Mouse (Mus musculus): ENCODE data around the gene Pclo. TPM values are rescaled to one million over a fixed set of nuclear protein-coding genes. Genes with fewer than 3 reads are reported as not detected.

The Pclo gene
- polyA plus RNA-seq, 1 experiment: 2.3 TPM

GRCm38 (mm10) chr5:14728676-14729253, 214.0 kb downstream of the Pclo start:
- DNase-seq: no peak
- no peak overlapping the region for H3K27ac ChIP-seq (ENCODE audit: insufficient read depth, low read depth, low read length)
- no peaks in the 10 kb centered on the region for H3K27me3 ChIP-seq (replicated peaks; ENCODE audit: control insufficient read depth, insufficient read depth, low read length)
- WGBS: 81% methylated on average over 3 of the region's 3 CpGs
- TF ChIP-seq POLR2A (IDR thresholded peaks at IDR 0.05; ENCODE audit: low read depth, low read length) (no peak), CTCF (conservative IDR thresholded peaks at IDR 0.05; ENCODE audit: insufficient read depth, insufficient read length, low read depth, low read length) (no peak)
- no peaks in the 10 kb centered on the region for H3K4me1 ChIP-seq (ENCODE audit: control insufficient read depth, insufficient read depth, low read length)
- no peak overlapping the region for H3K4me3 ChIP-seq (ENCODE audit: insufficient read depth, low read depth, low read length)
- H3K36me3 ChIP-seq (ENCODE audit: control insufficient read depth, insufficient read depth, low read length): no peaks in the 10 kb centered on the region

DNA sequence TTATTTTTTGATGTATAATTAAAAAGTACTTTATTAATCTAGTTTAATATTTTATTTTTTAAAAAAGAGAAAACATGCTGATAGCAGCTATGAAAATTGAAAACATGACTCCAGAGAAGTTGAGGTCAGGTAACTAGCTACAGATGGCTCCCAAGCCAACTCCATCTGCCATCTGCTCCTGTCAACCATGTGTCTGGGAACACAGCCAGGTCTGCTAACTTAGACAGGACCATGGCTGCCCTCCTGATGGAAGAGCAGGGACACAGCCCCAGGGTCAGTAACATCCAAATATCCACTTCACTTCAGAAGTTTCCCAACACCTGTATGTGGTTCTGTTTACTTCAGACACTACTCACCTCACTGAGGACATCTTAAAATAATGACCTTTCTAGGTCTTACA, 236.2 kb downstream of the Pclo start:
- Histone ChIP-seq H3K4me3 (ENCODE audit: insufficient read depth, low read depth, low read length) (no peak overlapping the region), H3K27ac (ENCODE audit: insufficient read depth, low read depth, low read length) (no peak overlapping the region), H3K4me1 (ENCODE audit: control insufficient read depth, insufficient read depth, low read length) (no peaks in the 10 kb centered on the region), H3K27me3 (replicated peaks; ENCODE audit: control insufficient read depth, insufficient read depth, low read length) (no peaks in the 10 kb centered on the region), H3K36me3 (ENCODE audit: control insufficient read depth, insufficient read depth, low read length) (no peaks in the 10 kb centered on the region)
- no peak for DNase-seq
- TF ChIP-seq CTCF (conservative IDR thresholded peaks at IDR 0.05; ENCODE audit: insufficient read depth, insufficient read length, low read depth, low read length): no peak
- no peak for TF ChIP-seq POLR2A (IDR thresholded peaks at IDR 0.05; ENCODE audit: low read depth, low read length)

- no peak for DNase-seq
- 87% methylated on average over 11 of the region's 11 CpGs for WGBS
- no peak for TF ChIP-seq POLR2A (IDR thresholded peaks at IDR 0.05; ENCODE audit: low read depth, low read length)
- TF ChIP-seq CTCF (conservative IDR thresholded peaks at IDR 0.05; ENCODE audit: insufficient read depth, insufficient read length, low read depth, low read length): no peak
- no peaks in the 10 kb centered on the region for H3K27me3 ChIP-seq (replicated peaks; ENCODE audit: control insufficient read depth, insufficient read depth, low read length)
- no peaks in the 10 kb centered on the region for H3K4me1 ChIP-seq (ENCODE audit: control insufficient read depth, insufficient read depth, low read length)
- H3K27ac ChIP-seq (ENCODE audit: insufficient read depth, low read depth, low read length): no peak overlapping the region
- H3K4me3 ChIP-seq (ENCODE audit: insufficient read depth, low read depth, low read length): no peak overlapping the region
- H3K36me3 ChIP-seq (ENCODE audit: control insufficient read depth, insufficient read depth, low read length): no peaks in the 10 kb centered on the region
These were observed 252.0 kb downstream of the Pclo start for GRCm38 (mm10) chr5:14766686-14767085.

DNA sequence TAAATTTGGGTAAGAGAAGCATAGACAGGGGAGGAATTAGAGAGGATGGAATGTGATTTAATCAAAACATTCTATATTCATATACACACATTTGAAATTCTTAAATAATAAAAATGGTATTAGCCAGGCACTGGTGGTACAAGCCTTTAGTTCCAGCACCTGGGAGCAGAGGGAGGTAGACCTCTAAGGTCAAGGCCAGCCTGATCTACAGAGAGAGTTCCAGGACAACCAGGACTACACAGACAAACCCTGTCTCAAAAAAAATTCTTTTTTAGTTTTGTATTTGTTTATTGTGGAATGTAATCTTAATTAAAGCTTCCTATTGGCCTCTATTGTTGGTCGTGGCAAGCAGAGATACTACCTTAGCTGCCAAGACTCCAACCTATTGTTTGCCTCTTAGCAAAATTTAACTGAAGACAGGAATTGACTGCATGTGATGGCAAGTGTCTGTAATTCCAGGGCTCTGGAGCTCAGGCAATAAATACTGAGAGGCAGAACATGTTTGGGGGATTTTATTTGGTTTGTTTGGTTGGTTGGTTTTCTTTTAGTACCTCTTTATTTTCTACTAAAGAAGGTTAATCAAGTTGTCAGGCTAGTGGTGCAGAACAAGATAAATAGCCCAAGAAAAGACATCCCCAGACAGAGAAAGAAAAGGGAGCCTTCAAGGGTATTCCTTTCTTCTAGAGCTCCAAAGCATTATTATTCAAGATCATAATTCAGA, 267.8 kb downstream of the Pclo start:
- Histone ChIP-seq H3K36me3 (ENCODE audit: control insufficient read depth, insufficient read depth, low read length) (no peaks in the 10 kb centered on the region), H3K27ac (ENCODE audit: insufficient read depth, low read depth, low read length) (no peak overlapping the region), H3K27me3 (replicated peaks; ENCODE audit: control insufficient read depth, insufficient read depth, low read length) (no peaks in the 10 kb centered on the region), H3K4me3 (ENCODE audit: insufficient read depth, low read depth, low read length) (no peak overlapping the region), H3K4me1 (ENCODE audit: control insufficient read depth, insufficient read depth, low read length) (no peaks in the 10 kb centered on the region)
- 23% methylated on average over 1 of the region's 1 CpGs for WGBS
- no peak for DNase-seq
- TF ChIP-seq CTCF (conservative IDR thresholded peaks at IDR 0.05; ENCODE audit: insufficient read depth, insufficient read length, low read depth, low read length): no peak
- no peak for TF ChIP-seq POLR2A (IDR thresholded peaks at IDR 0.05; ENCODE audit: low read depth, low read length)

DNA sequence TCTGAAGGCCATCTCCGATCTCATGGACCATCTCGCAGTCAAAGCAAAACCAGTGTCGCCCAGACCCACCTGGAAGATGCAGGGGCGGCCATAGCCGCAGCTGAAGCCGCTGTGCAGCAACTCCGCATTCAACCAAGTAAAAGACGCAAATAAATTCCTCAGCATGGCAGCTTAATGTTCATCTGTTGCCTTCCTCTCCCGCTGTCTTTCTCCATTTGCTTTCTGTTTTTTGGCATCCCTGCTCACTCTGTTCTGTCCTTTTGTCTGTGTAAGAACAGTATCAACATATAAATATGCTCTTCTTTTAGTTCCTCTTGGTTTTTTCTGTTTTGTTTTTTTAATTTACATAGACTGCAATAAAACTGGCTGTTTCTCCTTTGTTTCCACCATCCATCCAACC, 279.2 kb downstream of the Pclo start:
- DNase-seq: no peak
- no peaks in the 10 kb centered on the region for H3K4me1 ChIP-seq (ENCODE audit: control insufficient read depth, insufficient read depth, low read length)
- no peaks in the 10 kb centered on the region for H3K27me3 ChIP-seq (replicated peaks; ENCODE audit: control insufficient read depth, insufficient read depth, low read length)
- H3K36me3 ChIP-seq (ENCODE audit: control insufficient read depth, insufficient read depth, low read length): no peaks in the 10 kb centered on the region
- no peak overlapping the region for H3K27ac ChIP-seq (ENCODE audit: insufficient read depth, low read depth, low read length)
- H3K4me3 ChIP-seq (ENCODE audit: insufficient read depth, low read depth, low read length): no peak overlapping the region
- WGBS: 87% methylated on average over 9 of the region's 9 CpGs
- TF ChIP-seq CTCF (conservative IDR thresholded peaks at IDR 0.05; ENCODE audit: insufficient read depth, insufficient read length, low read depth, low read length): no peak

GRCm38 (mm10) chr5:14807136-14807535, 292.4 kb downstream of the Pclo start:
- WGBS: 4% methylated on average over 6 of the region's 6 CpGs
- H3K36me3 ChIP-seq (ENCODE audit: control insufficient read depth, insufficient read depth, low read length): no peaks in the 10 kb centered on the region
- H3K27ac ChIP-seq (ENCODE audit: insufficient read depth, low read depth, low read length): no peak overlapping the region
- peak; percentile 54 for DNase-seq
- TF ChIP-seq POLR2A (IDR thresholded peaks at IDR 0.05; ENCODE audit: low read depth, low read length) (no peak), CTCF (conservative IDR thresholded peaks at IDR 0.05; ENCODE audit: insufficient read depth, insufficient read length, low read depth, low read length) (peak; percentile 70)
- no peaks in the 10 kb centered on the region for H3K4me1 ChIP-seq (ENCODE audit: control insufficient read depth, insufficient read depth, low read length)
- H3K4me3 ChIP-seq (ENCODE audit: insufficient read depth, low read depth, low read length): no peak overlapping the region
- H3K27me3 ChIP-seq (replicated peaks; ENCODE audit: control insufficient read depth, insufficient read depth, low read length): no peaks in the 10 kb centered on the region

- no peak overlapping the region for H3K4me3 ChIP-seq (ENCODE audit: insufficient read depth, low read depth, low read length)
- WGBS: 83% methylated on average over 3 of the region's 3 CpGs
- DNase-seq: no peak
- TF ChIP-seq POLR2A (IDR thresholded peaks at IDR 0.05; ENCODE audit: low read depth, low read length) (no peak), CTCF (conservative IDR thresholded peaks at IDR 0.05; ENCODE audit: insufficient read depth, insufficient read length, low read depth, low read length) (no peak)
- H3K36me3 ChIP-seq (ENCODE audit: control insufficient read depth, insufficient read depth, low read length): no peaks in the 10 kb centered on the region
- no peaks in the 10 kb centered on the region for H3K4me1 ChIP-seq (ENCODE audit: control insufficient read depth, insufficient read depth, low read length)
- no peak overlapping the region for H3K27ac ChIP-seq (ENCODE audit: insufficient read depth, low read depth, low read length)
- no peaks in the 10 kb centered on the region for H3K27me3 ChIP-seq (replicated peaks; ENCODE audit: control insufficient read depth, insufficient read depth, low read length)
These were observed 318.6 kb downstream of the Pclo start for GRCm38 (mm10) chr5:14833165-14833860.
